Mouse (Mus musculus): ENCODE measurements around the gene Cerk. TPM values are rescaled to one million over a fixed set of nuclear protein-coding genes. Genes with fewer than 3 reads are reported as not detected.
"Not testable (repeated sequence)": the region's sequence is repeated elsewhere in the genome, so short reads cannot be mapped to it uniquely, and the experiment has no call there.

The Cerk gene
- total and polyA plus RNA-seq, 3 experiments: 2.5 to 10.3 (median 4.4) TPM

GRCm38 (mm10) chr15:86097871-86098270 is 88.1 kb downstream of the Cerk start:
- H3K4me1 ChIP-seq (ENCODE audit: control insufficient read depth in 1 of 2, insufficient read depth in 2 of 2): peaks cover 20 to 37% of the 10 kb centered on the region in 2 experiments
- dilution Hi-C loops (cut with MboI; ENCODE audit: extremely low pct_ligation_motif_present, extremely low pct_unique_long_range_greater_than_20kb, low sequenced_read_pairs): no loop called here
- H3K27ac ChIP-seq (ENCODE audit: insufficient read depth, low read depth): no peak overlapping the region
- no peak overlapping the region for H3K4me2 ChIP-seq (ENCODE audit: insufficient read depth, low read depth, poor library complexity, severe bottlenecking)
- in situ Hi-C loops (cut with MboI; ENCODE audit: low pct_ligation_motif_present, low pct_unique_long_range_greater_than_20kb, low sequenced_read_pairs): no loop called here
- no peak overlapping the region for H3K4me3 ChIP-seq (replicated peaks in 1 of 3; ENCODE audit: low read depth in 2 of 3, low read length in 2 of 3, poor library complexity in 1 of 3)
- H3K9ac ChIP-seq (ENCODE audit: insufficient read depth, low read depth): no peak overlapping the region
- H3K79me2 ChIP-seq (replicated peaks; ENCODE audit: control insufficient read depth, extremely low read depth, insufficient read depth, poor library complexity, severe bottlenecking): no peaks in the 10 kb centered on the region
- no peak for DNase-seq (ENCODE audit: extremely low read depth)
- TF ChIP-seq IRF4 (IDR thresholded peaks at IDR 0.05; ENCODE audit: low read depth, low read length) (no peak), ELF1 (IDR thresholded peaks at IDR 0.05; ENCODE audit: low read depth, low read length) (no peak), GABPA (IDR thresholded peaks at IDR 0.05; ENCODE audit: insufficient replicate concordance, low read depth, low read length) (no peak), MAZ (IDR thresholded peaks at IDR 0.05; ENCODE audit: low read depth, low read length) (no peak), NELFE (IDR thresholded peaks at IDR 0.05; ENCODE audit: low read depth, low read length) (no peak), BHLHE40 (IDR thresholded peaks at IDR 0.05; ENCODE audit: low read depth, low read length) (no peak), HCFC1 (IDR thresholded peaks at IDR 0.05; ENCODE audit: low read depth, low read length) (no peak)
- no peaks in the 10 kb centered on the region for H3K9me3 ChIP-seq (replicated peaks; ENCODE audit: low read length)
- peaks cover 42% of the 10 kb centered on the region for H3K27me3 ChIP-seq (replicated peaks)
- no peaks in the 10 kb centered on the region for H3K36me3 ChIP-seq (replicated peaks in 1 of 2; ENCODE audit: control insufficient read depth in 1 of 2, insufficient read depth in 1 of 2, low read length in 1 of 2)

DNA sequence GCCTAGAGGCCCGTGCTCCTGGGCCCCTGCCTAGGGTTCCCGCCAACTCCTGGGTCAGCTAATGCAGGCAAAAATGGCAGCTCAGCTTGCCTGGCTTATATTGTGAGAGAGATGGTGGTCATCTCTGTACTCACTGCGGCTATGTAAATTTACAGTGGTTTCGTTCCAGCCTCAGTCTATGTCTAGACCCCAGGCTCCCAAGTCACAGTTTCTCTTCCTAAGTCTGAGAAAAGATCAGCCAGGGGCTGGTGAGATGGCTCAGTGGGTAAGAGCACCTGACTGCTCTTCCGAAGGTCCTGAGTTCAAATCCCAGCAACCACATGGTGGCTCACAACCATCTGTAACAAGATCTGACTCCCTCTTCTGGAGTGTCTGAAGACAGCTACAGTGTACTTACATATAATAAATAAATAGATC is 89.3 kb downstream of the Cerk start:
- dilution Hi-C loops (cut with MboI; ENCODE audit: extremely low pct_ligation_motif_present, extremely low pct_unique_long_range_greater_than_20kb, low sequenced_read_pairs); H3K4me3 ChIP-seq (replicated peaks in 1 of 3; ENCODE audit: low read depth in 2 of 3, low read length in 2 of 3, poor library complexity in 1 of 3); H3K4me2 ChIP-seq (ENCODE audit: insufficient read depth, low read depth, poor library complexity, severe bottlenecking); H3K27ac ChIP-seq (ENCODE audit: insufficient read depth, low read depth); in situ Hi-C loops (cut with MboI; ENCODE audit: low pct_ligation_motif_present, low pct_unique_long_range_greater_than_20kb, low sequenced_read_pairs); H3K9me3 ChIP-seq (replicated peaks; ENCODE audit: low read length); H3K79me2 ChIP-seq (replicated peaks; ENCODE audit: control insufficient read depth, extremely low read depth, insufficient read depth, poor library complexity, severe bottlenecking); H3K9ac ChIP-seq (ENCODE audit: insufficient read depth, low read depth); H3K36me3 ChIP-seq (replicated peaks in 1 of 2; ENCODE audit: control insufficient read depth in 1 of 2, insufficient read depth in 1 of 2, low read length in 1 of 2): not testable (repeated sequence)
- Histone ChIP-seq H3K4me1 (ENCODE audit: control insufficient read depth in 1 of 2, insufficient read depth in 2 of 2) (peaks cover 20 to 40% of the 10 kb centered on the region in 2 experiments), H3K27me3 (replicated peaks) (peaks cover 46% of the 10 kb centered on the region)
- TF ChIP-seq IRF4 (IDR thresholded peaks at IDR 0.05; ENCODE audit: low read depth, low read length) (peak; percentile 91), EP300 (IDR thresholded peaks at IDR 0.05; ENCODE audit: low read length) (peak; percentile 68), MEF2A (IDR thresholded peaks at IDR 0.05; ENCODE audit: borderline replicate concordance, low read depth, low read length) (peak; percentile 65), ETS1 (conservative IDR thresholded peaks at IDR 0.05; ENCODE audit: low read depth, low read length) (peak; percentile 58; the same call in 1 of the 2 replicates), MAFK (IDR thresholded peaks at IDR 0.05; ENCODE audit: insufficient replicate concordance, low read length) (peak; percentile 58; the same call in 1 of the 2 replicates), BHLHE40 (IDR thresholded peaks at IDR 0.05; ENCODE audit: low read depth, low read length) (peak; percentile 53; the same call in 1 of the 2 replicates), MAX (IDR thresholded peaks at IDR 0.05; ENCODE audit: low read length) (peak; percentile 44; the same call in 1 of the 2 replicates), E2F4 (IDR thresholded peaks at IDR 0.05; ENCODE audit: insufficient replicate concordance, low read depth, low read length) (peak; percentile 81; the same call in 1 of the 2 replicates), MAZ (IDR thresholded peaks at IDR 0.05; ENCODE audit: low read depth, low read length) (0 out of 2 replicates have a peak, but pooled peaks have one; percentile 25), JUND (conservative IDR thresholded peaks at IDR 0.05; ENCODE audit: low read depth, low read length) (peak; percentile 49; the same call in 1 of the 2 replicates), TCF12 (IDR thresholded peaks at IDR 0.05; ENCODE audit: low read depth, low read length) (0 out of 2 replicates have a peak, but pooled peaks have one; percentile 39), TBP (conservative IDR thresholded peaks at IDR 0.05; ENCODE audit: low read depth, low read length) (peak; percentile 94)
- DNase-seq (ENCODE audit: extremely low read depth): peak; percentile 42

Measured in CH12.LX (cell line).